Mouse (Mus musculus) megakaryocyte-erythroid progenitor cell, adult 5-6 weeks (primary cell): Measurements from ENCODE around the gene Cdh22. TPM values are rescaled to one million over a fixed set of nuclear protein-coding genes. Genes with fewer than 3 reads are reported as not detected.
A peak's percentile ranks its signal among the peaks of the same experiment; 100 is the strongest.

ENCODE experiments used
- ATAC-seq: replicated peaks from 2 replicates; pipeline ENCODE4 v1.8.0; 2016; ENCODE audit warnings: mild to moderate bottlenecking, inconsistent platforms; ENCODE audit not compliant: severe bottlenecking, poor library complexity, low FRiP score, low TSS enrichment
- total RNA-seq, 2 experiments: library from RNA; stranded (forward) in 1 of 2; stranded (reverse) in 1 of 2; fragments of 200-1000, 215-1000 nt in 1 of 2; fragments of >200 nt in 1 of 2; fragmentation: Nextera tagmentation in 1 of 2; gene quantifications; 2 replicates each; pipeline ENCODE4 v1.2.3; 2014 to 2017

Cdh22 gene
- total RNA-seq, 2 experiments from 2014 or later = not detected

- ATAC-seq = no peak
These were observed 67.8 kb downstream of the Cdh22 start for GRCm38 (mm10) chr2:165166664-165167435.

- no peak for ATAC-seq
These were observed 72.4 kb downstream of the Cdh22 start for GRCm38 (mm10) chr2:165162221-165162620.

GRCm38 (mm10) chr2:165160466-165160865 is 74.2 kb downstream of the Cdh22 start:
- ATAC-seq = no peak

- ATAC-seq = peak; percentile 67; the same call in 1 of the 2 replicates
These were observed 75.5 kb downstream of the Cdh22 start for GRCm38 (mm10) chr2:165159055-165159688.

GRCm38 (mm10) chr2:165158317-165158716 is 76.3 kb downstream of the Cdh22 start:
- no peak for ATAC-seq

GRCm38 (mm10) chr2:165157900-165158299 is 76.8 kb downstream of the Cdh22 start:
- no peak for ATAC-seq

GRCm38 (mm10) chr2:165153006-165153405 is 81.6 kb downstream of the Cdh22 start:
- no peak for ATAC-seq

- ATAC-seq = no peak
These were observed 84.9 kb downstream of the Cdh22 start for GRCm38 (mm10) chr2:165149741-165150140.

GRCm38 (mm10) chr2:165145821-165146220 is 88.8 kb downstream of the Cdh22 start:
- ATAC-seq = no peak

- ATAC-seq = no peak
These were observed 91.2 kb downstream of the Cdh22 start for GRCm38 (mm10) chr2:165143487-165143886.

- ATAC-seq = no peak
These were observed 98.6 kb downstream of the Cdh22 start for GRCm38 (mm10) chr2:165136049-165136448.

GRCm38 (mm10) chr2:165133566-165133965 is 101.1 kb downstream of the Cdh22 start:
- no peak for ATAC-seq

GRCm38 (mm10) chr2:165131428-165131827 is 103.2 kb downstream of the Cdh22 start:
- no peak for ATAC-seq

- no peak for ATAC-seq
These were observed 105.5 kb downstream of the Cdh22 start for GRCm38 (mm10) chr2:165129189-165129588.

- no peak for ATAC-seq
These were observed 107.6 kb downstream of the Cdh22 start for GRCm38 (mm10) chr2:165126896-165127562.

GRCm38 (mm10) chr2:165121206-165121840 is 113.3 kb downstream of the Cdh22 start:
- no peak for ATAC-seq

GRCm38 (mm10) chr2:165120765-165121164 is 113.9 kb downstream of the Cdh22 start:
- no peak for ATAC-seq

- ATAC-seq = peak; percentile 33; the same call in 1 of the 2 replicates
These were observed 120.9 kb downstream of the Cdh22 start for GRCm38 (mm10) chr2:165113733-165114132.

- ATAC-seq = peak; percentile 72
These were observed 122.5 kb downstream of the Cdh22 start for GRCm38 (mm10) chr2:165112149-165112548.

GRCm38 (mm10) chr2:165106585-165106984 is 128.1 kb downstream of the Cdh22 start:
- ATAC-seq = no peak
